Mouse (Mus musculus) E14TG2a.4 (cell line): ENCODE data around the gene Cwc25.
A peak's percentile ranks its signal among the peaks of the same experiment; 100 is the strongest.

Experiments
- H3K27me3 ChIP-seq: 2 replicates; pipeline ENCODE4 v1.6.1; 2014; ENCODE audit warnings: low read length, control low read depth; ENCODE audit not compliant: insufficient read depth
- H3K36me3 ChIP-seq: 2 replicates; pipeline ENCODE4 v1.6.1; 2014; ENCODE audit warnings: low read length, control low read depth; ENCODE audit not compliant: insufficient read depth
- H3K4me1 ChIP-seq: replicated peaks from 2 replicates; pipeline ENCODE4 v1.6.1; 2014; ENCODE audit warnings: low read depth, low read length, control low read depth
- H3K4me3 ChIP-seq: replicated peaks from 2 replicates; pipeline ENCODE4 v1.5.1; 2014; ENCODE audit warnings: mild to moderate bottlenecking, low read length
- H3K9me3 ChIP-seq: 2 replicates; pipeline ENCODE4 v1.6.1; 2014; ENCODE audit warnings: low read length, control low read depth
- CTCF ChIP-seq: conservative IDR thresholded peaks from 2 replicates; pipeline ENCODE4 v1.5.1; 2014; ENCODE audit warnings: low read length
- NANOG ChIP-seq: IDR thresholded peaks from 2 replicates; pipeline ENCODE4 v1.6.1; 2014; ENCODE audit warnings: borderline replicate concordance, low read length, mixed read lengths
- POU5F1 ChIP-seq: IDR thresholded peaks from 2 replicates; pipeline ENCODE4 v1.6.1; 2014; ENCODE audit warnings: low read length, borderline replicate concordance

The Cwc25 gene

DNA sequence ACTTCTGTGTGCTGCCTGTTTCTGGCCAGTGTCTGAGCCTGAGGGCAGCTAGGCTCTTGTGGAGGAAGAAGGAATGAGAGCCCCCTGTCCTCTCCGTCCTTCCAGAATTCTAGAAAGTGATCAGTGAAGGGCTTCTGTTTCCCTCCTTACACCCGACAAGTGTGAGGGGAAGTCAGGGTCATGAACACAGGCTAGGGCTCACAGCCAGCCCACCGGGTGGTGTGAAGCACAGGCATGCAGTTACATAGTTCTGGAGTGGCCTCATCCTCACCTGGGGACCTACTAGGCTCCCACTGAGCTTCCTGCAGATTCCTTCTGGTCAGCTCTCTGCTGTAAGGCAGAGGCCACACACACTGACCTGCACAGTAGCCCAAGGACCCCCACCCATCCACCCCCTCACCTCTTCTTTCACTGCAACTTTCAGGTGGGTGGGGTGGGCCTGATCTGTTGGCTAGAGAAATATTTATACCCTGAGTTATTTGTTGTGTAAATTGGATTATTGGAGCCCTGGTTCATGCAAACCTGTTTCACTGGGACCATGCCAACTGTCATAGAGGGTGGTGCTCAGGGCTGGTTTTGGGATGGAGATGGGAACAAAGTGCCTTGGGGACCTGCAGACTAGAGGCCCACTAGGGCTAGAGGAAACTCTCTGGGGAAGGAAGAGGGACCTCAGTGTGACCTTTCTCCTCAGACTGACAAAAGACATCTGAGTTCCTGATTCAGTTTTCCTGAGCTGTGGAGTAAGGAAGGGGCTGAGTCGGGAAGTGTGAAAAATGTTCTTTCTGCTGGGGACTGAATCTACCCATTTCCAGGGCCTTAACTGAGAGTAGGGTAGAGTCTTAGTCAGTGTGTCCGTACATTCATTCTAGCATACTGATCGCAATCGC lies 43.1 kb upstream of the Cwc25 start:
- Histone ChIP-seq H3K4me3 (peak overlapping the region; percentile 76), H3K36me3 (peaks cover 83% of the 10 kb centered on the region), H3K4me1 (peaks cover 100% of the 10 kb centered on the region), H3K9me3 (no peaks in the 10 kb centered on the region), H3K27me3 (no peaks in the 10 kb centered on the region)
- TF ChIP-seq NANOG (no peak), POU5F1 (no peak), CTCF (no peak)

DNA sequence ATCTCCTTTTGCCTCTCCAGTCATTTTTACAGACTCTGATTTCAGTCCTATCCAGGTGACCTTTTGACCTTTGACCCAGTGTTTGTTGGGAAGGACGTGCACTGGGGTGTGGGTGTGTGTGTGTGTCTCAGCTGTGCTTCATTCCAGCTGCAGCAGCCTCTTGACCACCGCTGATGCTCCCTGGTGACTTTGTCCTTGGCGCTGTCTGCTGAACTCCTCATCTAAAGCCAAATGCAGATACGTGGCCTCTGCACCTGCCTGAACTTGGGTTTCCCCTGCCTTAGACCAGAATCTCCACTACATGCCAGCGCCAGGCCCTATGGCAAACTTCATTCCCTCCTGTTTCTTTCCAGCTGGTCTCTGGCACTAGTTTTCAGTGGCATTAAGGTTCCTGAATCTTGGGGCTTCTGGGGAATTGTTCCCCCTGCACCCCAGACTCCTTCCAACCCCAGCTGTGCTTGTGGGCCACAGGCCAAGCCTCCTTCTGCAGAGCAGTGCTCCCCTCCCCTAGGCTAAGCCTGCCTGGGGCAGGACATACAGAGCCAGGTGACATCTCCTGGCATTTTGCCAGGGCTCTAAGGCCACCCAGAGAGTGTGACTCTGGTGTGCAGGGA lies 42.4 kb upstream of the Cwc25 start:
- peaks cover 99% of the 10 kb centered on the region for H3K4me1 ChIP-seq
- H3K9me3 ChIP-seq = no peaks in the 10 kb centered on the region
- H3K4me3 ChIP-seq = peak overlapping the region; percentile 76
- H3K36me3 ChIP-seq = peaks cover 75% of the 10 kb centered on the region
- no peak for TF ChIP-seq POU5F1
- TF ChIP-seq CTCF = no peak
- TF ChIP-seq NANOG = no peak
- H3K27me3 ChIP-seq = no peaks in the 10 kb centered on the region

DNA sequence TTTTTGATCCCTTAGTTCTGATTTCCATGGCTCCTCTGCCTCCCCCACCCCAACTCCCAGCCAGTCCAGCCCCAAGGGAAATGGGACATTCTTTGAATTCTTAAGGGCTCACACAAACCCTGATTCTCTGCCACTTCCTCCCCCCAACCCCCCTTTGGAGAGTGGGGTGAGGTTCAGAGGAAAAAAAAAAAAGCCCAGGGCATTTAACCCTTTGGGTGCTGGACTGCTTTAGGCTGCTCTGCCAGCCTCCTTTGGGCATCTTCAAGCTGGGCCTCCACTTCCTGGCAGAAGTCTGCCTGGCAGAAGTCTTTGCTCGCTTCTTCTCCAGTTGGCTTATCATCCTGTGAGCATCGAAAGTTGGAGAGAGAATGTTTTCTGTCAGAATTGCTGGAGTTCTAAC lies 41.7 kb upstream of the Cwc25 start:
- H3K4me1 ChIP-seq = peaks cover 99% of the 10 kb centered on the region
- H3K9me3 ChIP-seq = no peaks in the 10 kb centered on the region
- TF ChIP-seq NANOG (no peak), CTCF (no peak), POU5F1 (no peak)
- H3K4me3 ChIP-seq = peak overlapping the region; percentile 76
- H3K36me3 ChIP-seq = peaks cover 69% of the 10 kb centered on the region
- H3K27me3 ChIP-seq = no peaks in the 10 kb centered on the region

DNA sequence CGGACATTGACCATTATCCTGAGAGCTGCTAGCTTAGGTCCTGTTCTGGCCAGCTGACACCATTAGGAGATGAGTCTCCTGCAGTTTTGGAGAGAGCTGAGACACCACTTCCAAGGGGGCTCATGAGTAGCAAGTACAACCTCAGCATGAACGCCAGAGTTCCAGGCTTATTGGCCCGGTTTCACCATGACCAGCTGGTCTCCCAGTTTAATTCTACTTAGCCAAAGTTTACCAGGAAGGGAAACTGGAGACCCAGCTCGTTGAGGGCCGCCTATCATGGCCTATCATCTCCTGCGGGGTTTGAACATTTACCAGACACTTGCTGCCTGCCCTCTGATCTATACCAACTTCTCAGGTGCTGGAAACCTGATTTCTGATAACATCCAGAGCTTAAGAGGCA lies 41.3 kb upstream of the Cwc25 start:
- peaks cover 98% of the 10 kb centered on the region for H3K4me1 ChIP-seq
- TF ChIP-seq POU5F1 (no peak), CTCF (no peak), NANOG (no peak)
- H3K4me3 ChIP-seq = peak overlapping the region; percentile 76
- H3K27me3 ChIP-seq = no peaks in the 10 kb centered on the region
- H3K9me3 ChIP-seq = no peaks in the 10 kb centered on the region
- peaks cover 64% of the 10 kb centered on the region for H3K36me3 ChIP-seq

DNA sequence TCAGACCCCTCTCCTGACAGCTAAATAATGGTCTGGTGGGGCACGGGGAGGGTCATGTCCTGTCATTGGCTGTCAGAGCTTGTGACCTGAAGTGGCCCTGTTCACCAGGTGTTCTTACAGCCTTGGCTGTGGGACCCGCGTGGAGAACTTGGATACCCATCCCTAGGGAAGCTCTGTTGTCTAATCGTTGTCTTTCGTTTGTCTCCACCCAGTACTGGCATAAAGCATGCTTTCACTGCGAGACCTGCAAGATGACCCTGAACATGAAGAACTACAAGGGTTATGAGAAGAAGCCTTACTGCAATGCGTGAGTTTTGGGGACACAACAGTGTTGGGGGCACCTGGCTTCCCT lies 40.2 kb upstream of the Cwc25 start:
- H3K27me3 ChIP-seq = no peaks in the 10 kb centered on the region
- peak overlapping the region; percentile 76 for H3K4me3 ChIP-seq
- H3K9me3 ChIP-seq = no peaks in the 10 kb centered on the region
- peaks cover 64% of the 10 kb centered on the region for H3K36me3 ChIP-seq
- peaks cover 98% of the 10 kb centered on the region for H3K4me1 ChIP-seq
- no peak for TF ChIP-seq NANOG

DNA sequence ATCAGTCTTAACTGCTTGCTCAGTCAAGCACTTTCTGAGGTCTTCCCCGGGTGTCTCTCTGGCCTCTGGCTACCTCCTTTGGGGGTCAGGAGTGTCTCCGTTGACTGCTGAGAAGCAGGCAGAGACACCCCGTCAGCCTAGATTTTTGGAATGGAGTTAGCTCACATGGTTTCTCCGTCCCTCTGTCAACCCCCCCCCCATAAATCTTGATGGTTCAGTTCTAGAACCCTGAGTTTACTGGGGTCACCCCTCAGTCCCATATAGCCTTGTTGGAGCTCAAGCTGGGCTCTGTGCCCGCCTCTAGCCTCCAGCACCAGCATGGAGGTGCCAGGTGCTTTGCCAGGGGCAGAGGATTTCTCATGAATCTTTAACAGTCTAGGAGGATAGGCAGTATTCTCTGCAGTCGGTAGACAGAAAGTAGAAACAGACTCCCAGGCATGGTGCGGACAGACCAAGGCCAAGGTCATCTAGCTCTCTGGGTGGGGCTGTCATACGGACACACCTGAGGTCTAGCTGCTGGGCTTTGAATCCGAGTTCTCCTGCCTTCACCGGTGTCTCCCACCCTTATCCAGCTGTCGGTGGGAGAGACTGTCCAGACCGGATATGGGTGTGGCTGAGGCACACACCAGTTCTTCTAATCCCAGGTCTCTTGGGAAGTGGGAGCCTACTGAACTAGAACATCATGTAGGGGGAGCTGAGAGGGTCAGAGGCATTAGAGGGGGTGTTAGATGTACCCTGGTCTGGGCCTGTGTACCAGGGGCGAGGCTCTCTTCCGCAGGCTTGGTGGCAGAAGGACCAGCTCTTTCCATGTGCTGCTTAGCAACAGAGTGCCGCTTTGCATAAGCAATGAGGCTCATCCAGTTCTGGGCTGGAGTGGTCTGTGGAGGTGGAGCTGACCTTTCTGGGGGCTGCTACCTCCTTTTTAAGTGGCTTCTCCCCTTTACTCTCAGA lies 39.6 kb upstream of the Cwc25 start:
- Histone ChIP-seq H3K9me3 (no peaks in the 10 kb centered on the region), H3K36me3 (peaks cover 64% of the 10 kb centered on the region), H3K4me1 (peaks cover 98% of the 10 kb centered on the region), H3K4me3 (peak overlapping the region; percentile 76), H3K27me3 (no peaks in the 10 kb centered on the region)
- TF ChIP-seq NANOG (no peak), POU5F1 (no peak), CTCF (no peak)

DNA sequence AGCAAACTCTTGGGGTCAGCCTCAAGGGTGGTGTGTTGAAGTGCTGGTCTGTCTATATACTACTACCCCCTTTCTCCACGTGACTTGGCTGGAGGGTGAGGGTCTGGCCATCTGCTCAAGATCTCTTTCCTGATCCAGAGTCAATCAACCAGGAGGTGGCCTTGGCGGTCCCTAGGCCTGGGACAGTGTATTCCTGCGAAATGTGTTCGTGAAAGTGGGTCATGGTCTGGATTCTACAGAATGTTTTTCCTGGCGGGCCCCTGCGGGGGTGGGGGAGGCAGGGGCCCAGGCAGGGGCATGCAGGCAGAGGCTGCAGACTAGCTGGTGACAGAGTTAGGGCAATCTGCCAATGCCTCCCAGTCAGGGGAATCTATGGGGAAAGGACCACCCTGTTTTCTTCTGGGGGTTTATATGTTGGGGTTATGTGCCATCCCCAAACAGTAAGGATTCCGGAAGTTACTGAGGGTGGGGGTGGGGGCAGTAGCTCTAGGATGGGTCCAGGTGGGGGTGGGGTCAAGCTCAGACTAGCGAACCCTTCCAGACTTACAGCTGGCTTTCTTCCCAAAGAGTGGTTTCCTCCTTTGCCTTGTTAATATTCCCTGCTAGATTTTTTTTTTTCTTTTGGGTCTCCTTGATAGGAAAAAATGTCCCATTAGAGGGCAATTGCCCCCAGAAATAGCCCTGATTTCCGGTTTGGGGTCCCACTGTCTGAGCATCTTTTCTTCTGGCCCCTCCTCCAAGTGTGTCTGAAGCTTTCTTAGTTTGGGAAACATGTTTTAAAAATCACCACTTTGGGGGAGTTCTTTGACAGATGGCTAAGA lies 38.7 kb upstream of the Cwc25 start:
- Histone ChIP-seq H3K4me3 (peak overlapping the region; percentile 76), H3K36me3 (peaks cover 55% of the 10 kb centered on the region), H3K27me3 (no peaks in the 10 kb centered on the region), H3K9me3 (no peaks in the 10 kb centered on the region), H3K4me1 (peaks cover 94% of the 10 kb centered on the region)
- TF ChIP-seq CTCF (no peak), NANOG (no peak), POU5F1 (no peak)
